Mouse (Mus musculus) T-helper 1 cell (primary cell): ENCODE data around the gene Trim38.

ENCODE experiments used
- in situ Hi-C: fragments of 300-600 bp; cut with MboI, MseI; formaldehyde crosslinking; loops from one replicate; pipeline ENCODE4 v1.15.1; 2025; ENCODE audit warnings: high pct_unique_total_duplicates

Gene Trim38

GRCm38 (mm10) chr13:23816148-23816547 is 46.4 kb downstream of the Trim38 start:
- in situ Hi-C loops = no loop called here

GRCm38 (mm10) chr13:23820179-23820940 is 50.6 kb downstream of the Trim38 start:
- in situ Hi-C loops = no loop called here

GRCm38 (mm10) chr13:23822213-23822612 is 52.5 kb downstream of the Trim38 start:
- in situ Hi-C loops = no loop called here

GRCm38 (mm10) chr13:23826606-23827005 is 56.9 kb downstream of the Trim38 start:
- in situ Hi-C loops = no loop called here

GRCm38 (mm10) chr13:23833053-23833452 is 63.3 kb downstream of the Trim38 start:
- in situ Hi-C loops = no loop called here

- in situ Hi-C loops = no loop called here
Measured at GRCm38 (mm10) chr13:23834836-23835235, 65.1 kb downstream of the Trim38 start.

GRCm38 (mm10) chr13:23836630-23837029 is 66.9 kb downstream of the Trim38 start:
- in situ Hi-C loops = no loop called here

GRCm38 (mm10) chr13:23839308-23839707 is 69.6 kb downstream of the Trim38 start, which contains the start of gene Slc17a3:
Gene Slc17a3, plus strand, starts transcription at chr13:23839434.
- in situ Hi-C loops = no loop called here
